Mouse (Mus musculus) midbrain, postnatal 0 days (tissue): Measurements from ENCODE around the gene Scd3. TPM values are rescaled to one million over a fixed set of nuclear protein-coding genes. Genes with fewer than 3 reads are reported as not detected.

Source experiments
- ATAC-seq: fragments of 200-750 bp; cut with Nextera tagmentation; 2 replicates; pipeline ENCODE4 v1.8.0; 2017; ENCODE audit warnings: moderate number of reproducible peaks, mild to moderate bottlenecking, moderate TSS enrichment, moderate library complexity; ENCODE audit not compliant: low FRiP score
- DNase-seq: peaks from one replicate; pipeline ENCODE4 v3.0.0-alpha.2; 2015; ENCODE audit warnings: low spot score
- H3K27ac ChIP-seq: fragments of 300-500 bp; sonication (generic); 2 replicates; pipeline ENCODE4 v1.5.1; 2014; ENCODE audit warnings: low read depth, mild to moderate bottlenecking, low read length, mixed read lengths
- H3K27me3 ChIP-seq: fragments of 300-500 bp; sonication (generic); 2 replicates; pipeline ENCODE4 v1.6.1; 2014; ENCODE audit warnings: low read length, control low read depth, mixed read lengths; ENCODE audit not compliant: insufficient read depth
- H3K36me3 ChIP-seq: fragments of 300-500 bp; sonication (generic); 2 replicates; pipeline ENCODE4 v1.6.1; 2014; ENCODE audit warnings: low read length, control low read depth, mixed read lengths; ENCODE audit not compliant: insufficient read depth
- H3K4me1 ChIP-seq: fragments of 300-500 bp; sonication (generic); 2 replicates; pipeline ENCODE4 v1.6.1; 2014; ENCODE audit warnings: mild to moderate bottlenecking, control low read depth, antibody characterized with exemption, low read length, mixed read lengths; ENCODE audit not compliant: insufficient read depth
- H3K4me2 ChIP-seq: fragments of 300-500 bp; sonication (generic); 2 replicates; pipeline ENCODE4 v1.6.1; 2014; ENCODE audit warnings: low read depth, mild to moderate bottlenecking, low read length, mixed read lengths; ENCODE audit not compliant: poor library complexity, severe bottlenecking
- H3K4me3 ChIP-seq: fragments of 300-500 bp; sonication (generic); 2 replicates; pipeline ENCODE4 v1.5.1; 2014; ENCODE audit warnings: low read depth, mild to moderate bottlenecking, low read length, moderate library complexity
- H3K9ac ChIP-seq: fragments of 300-500 bp; sonication (generic); replicated peaks from 2 replicates; pipeline ENCODE4 v1.6.1; 2014; ENCODE audit warnings: mild to moderate bottlenecking, low read length, moderate library complexity, mixed read lengths; ENCODE audit not compliant: poor library complexity, severe bottlenecking
- H3K9me3 ChIP-seq: fragments of 300-500 bp; sonication (generic); 2 replicates; pipeline ENCODE4 v1.6.1; 2016; ENCODE audit warnings: low read length, control low read depth
- CTCF ChIP-seq: IDR thresholded peaks from 2 replicates; pipeline ENCODE4 v1.5.1; 2016; ENCODE audit warnings: antibody characterized with exemption, mild to moderate bottlenecking
- WGBS: fragments of 180-500 bp; shearing (Covaris S2); extraction: QIAGEN DNeasy Blood & Tissue Kit; methylation state at CpG from one replicate; pipeline ENCODE4 v1.1.7; 2014; 5-methylcytosine and 5-hydroxymethylcytosine counted together
- polyA plus RNA-seq: library from polyadenylated mRNA; unstranded; fragments of >200 nt; fragmentation: Nextera tagmentation; extraction: Ambion mirVana; gene quantifications from 2 replicates; pipeline ENCODE4 v1.2.1, GENCODE M21; 2015
- total RNA-seq: library from RNA; depleted of rRNA; stranded (reverse); fragments of >200 nt; gene quantifications from 2 replicates; pipeline ENCODE4 v1.2.3, GENCODE M21; 2014

Gene Scd3
- total and polyA plus RNA-seq, 2 experiments from 2014 or later: 3.9 to 5.9 TPM

DNA sequence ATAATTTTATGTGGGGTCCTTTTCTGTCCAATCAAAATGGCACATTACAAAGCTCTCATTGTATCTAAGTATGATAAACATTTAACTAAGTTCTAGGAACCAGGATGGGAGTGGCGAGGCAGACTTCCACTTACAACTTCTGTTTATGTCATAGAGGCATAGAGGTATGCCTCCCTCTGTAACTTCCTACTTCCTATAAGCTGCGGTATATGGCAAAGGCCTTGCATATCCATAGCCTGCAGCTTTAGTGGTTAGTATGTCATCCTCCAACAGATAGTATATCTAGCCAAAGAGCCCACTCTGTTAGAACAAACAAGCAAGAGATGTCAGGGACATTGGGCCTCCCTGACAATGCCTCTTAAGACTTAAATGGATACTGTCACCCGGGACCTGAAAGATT lies 26.3 kb upstream of the Scd3 start:
- H3K27me3 ChIP-seq: no peaks in the 10 kb centered on the region
- 84% methylated on average over 3 of the region's 3 CpGs for WGBS

DNA sequence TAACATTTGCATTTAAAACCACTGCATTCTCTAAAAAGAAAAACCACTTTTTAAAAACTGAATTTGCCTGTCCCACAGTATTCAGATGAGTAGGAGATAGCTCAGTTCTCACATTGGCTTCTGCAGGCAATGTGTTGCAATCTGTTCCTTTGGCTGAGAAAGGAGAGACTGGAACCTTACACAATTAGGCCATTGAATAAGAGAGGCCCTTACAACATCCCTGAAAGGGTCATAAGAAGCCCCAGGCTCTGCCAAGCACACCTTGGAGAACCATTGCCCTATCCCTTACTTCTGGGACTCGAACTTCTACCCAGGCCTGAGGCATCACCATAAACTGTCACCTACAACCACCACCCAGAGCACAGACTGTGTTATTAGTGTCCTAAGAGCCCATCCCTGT lies 22.6 kb upstream of the Scd3 start:
- Histone ChIP-seq H3K4me1 (no peaks in the 10 kb centered on the region), H3K9me3 (no peaks in the 10 kb centered on the region), H3K4me2 (no peak overlapping the region), H3K36me3 (no peaks in the 10 kb centered on the region), H3K27ac (no peak overlapping the region), H3K9ac (no peak overlapping the region), H3K4me3 (no peak overlapping the region), H3K27me3 (no peaks in the 10 kb centered on the region)
- WGBS: 73% methylated on average over 1 of the region's 1 CpGs
- ATAC-seq (no peak), DNase-seq (no peak)
- TF ChIP-seq CTCF: no peak

More for the DNA sequence above, 26.3 kb upstream of the Scd3 start:
- Histone ChIP-seq H3K4me1 (no peaks in the 10 kb centered on the region), H3K9ac (no peak overlapping the region), H3K9me3 (no peaks in the 10 kb centered on the region), H3K36me3 (no peaks in the 10 kb centered on the region), H3K4me3 (no peak overlapping the region), H3K4me2 (no peak overlapping the region), H3K27ac (no peak overlapping the region)
- no peak for ATAC-seq
- no peak for DNase-seq
- TF ChIP-seq CTCF: no peak

DNA sequence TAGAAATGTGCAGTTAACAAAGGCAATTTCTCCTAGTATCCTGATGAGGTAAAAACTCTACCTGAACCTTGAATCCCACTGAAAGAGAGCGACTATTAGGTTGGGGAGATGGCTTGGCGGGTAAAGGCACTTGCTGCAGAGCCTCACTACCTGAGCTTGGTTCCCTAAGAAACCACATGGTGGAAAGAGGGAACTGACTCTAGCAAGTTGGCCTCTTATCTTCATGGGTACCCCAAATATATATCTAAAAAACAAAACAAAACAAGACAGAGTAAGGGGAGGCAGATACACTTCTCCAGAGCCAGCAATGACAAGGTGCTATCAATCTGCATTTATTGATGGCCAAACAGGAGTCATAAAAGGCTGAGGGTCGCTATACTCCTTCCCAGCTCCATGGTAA lies 19.1 kb upstream of the Scd3 start:
- Histone ChIP-seq H3K4me3 (no peak overlapping the region), H3K4me2 (no peak overlapping the region), H3K4me1 (no peaks in the 10 kb centered on the region), H3K9ac (no peak overlapping the region), H3K36me3 (no peaks in the 10 kb centered on the region), H3K9me3 (no peaks in the 10 kb centered on the region), H3K27ac (no peak overlapping the region), H3K27me3 (no peaks in the 10 kb centered on the region)
- DNase-seq: no peak
- no peak for ATAC-seq
- 70% methylated on average over 3 of the region's 3 CpGs for WGBS
- no peak for TF ChIP-seq CTCF

DNA sequence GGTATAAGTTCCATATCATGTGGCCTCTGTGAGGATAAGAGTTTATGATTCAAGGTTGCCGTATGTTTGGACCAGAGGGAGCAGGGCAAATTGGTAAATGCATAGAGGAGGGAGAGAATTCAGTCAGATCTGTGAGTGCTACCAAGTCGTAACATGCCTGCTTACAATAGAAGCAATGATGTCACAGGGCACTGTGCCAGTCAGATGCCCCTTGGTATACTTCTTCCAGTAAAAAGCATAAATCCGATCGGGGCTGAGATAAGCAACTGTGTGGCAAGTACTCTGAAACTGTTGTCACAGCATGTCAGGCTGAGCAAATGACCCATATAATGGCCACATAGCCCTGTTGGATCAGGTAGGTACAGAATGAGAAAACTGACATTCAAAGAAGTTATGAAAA lies 14.0 kb upstream of the Scd3 start:
- ATAC-seq: no peak
- Histone ChIP-seq H3K9ac (no peak overlapping the region), H3K27ac (no peak overlapping the region), H3K9me3 (no peaks in the 10 kb centered on the region), H3K4me1 (no peaks in the 10 kb centered on the region), H3K4me3 (no peak overlapping the region), H3K27me3 (no peaks in the 10 kb centered on the region), H3K4me2 (no peak overlapping the region), H3K36me3 (no peaks in the 10 kb centered on the region)
- no peak for DNase-seq
- 82% methylated on average over 4 of the region's 4 CpGs for WGBS
- TF ChIP-seq CTCF: no peak

DNA sequence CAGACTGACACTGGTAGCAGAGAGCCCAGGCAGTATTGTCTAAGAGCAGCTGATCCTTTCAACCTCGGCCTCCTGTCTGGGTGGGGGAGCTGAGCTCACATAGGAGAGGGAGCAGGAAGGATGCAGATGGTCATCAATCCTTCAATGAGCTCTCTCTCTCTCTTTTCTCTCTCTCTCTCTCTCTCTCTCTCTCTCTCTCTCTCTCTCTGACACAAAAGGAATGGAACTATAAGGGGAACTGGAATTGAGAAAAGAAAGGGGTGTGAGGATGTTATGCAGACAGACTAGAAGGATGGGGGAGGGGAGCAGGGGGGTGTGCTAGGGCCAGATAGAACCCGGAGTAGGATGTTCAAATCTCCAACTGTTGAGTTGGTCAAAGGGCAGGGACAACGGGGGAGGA lies 10.7 kb upstream of the Scd3 start, which contains the start of gene Pkd2l1:
Pkd2l1 (minus strand) TSS at position 101 of the 400 bp plus-strand sequence.
- Histone ChIP-seq H3K27me3 (no peaks in the 10 kb centered on the region), H3K4me1 (no peaks in the 10 kb centered on the region), H3K4me3 (no peak within 1 kb of the TSS), H3K9ac (no peak within 1 kb of the TSS), H3K4me2 (no peak within 1 kb of the TSS), H3K9me3 (no peaks in the 10 kb centered on the region), H3K27ac (no peak within 1 kb of the TSS), H3K36me3 (no peaks in the 10 kb centered on the region)
- 41% methylated on average over 3 of the region's 3 CpGs for WGBS
- no peak for ATAC-seq
- DNase-seq: no peak
- TF ChIP-seq CTCF: no peak

DNA sequence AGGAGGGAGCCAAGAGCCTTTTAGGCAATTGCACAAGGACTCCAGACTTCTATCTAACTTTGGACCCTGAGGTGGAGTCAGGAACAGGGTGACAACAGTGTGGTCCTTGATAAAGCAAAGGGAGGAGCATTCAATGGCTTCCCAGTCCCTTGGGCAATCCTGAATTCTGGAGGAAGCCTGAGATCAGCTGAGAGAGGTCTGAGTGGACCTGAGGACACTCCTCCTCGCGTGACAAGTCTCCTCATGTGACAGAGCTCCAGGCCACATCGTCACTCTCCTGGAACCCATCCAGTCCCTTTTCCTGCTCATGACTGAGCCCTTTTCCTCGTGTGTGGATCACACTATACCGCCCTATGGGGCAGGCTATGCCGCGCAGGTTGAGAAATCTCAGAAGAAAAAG lies 9.2 kb upstream of the Scd3 start:
- no peaks in the 10 kb centered on the region for H3K4me1 ChIP-seq
- no peaks in the 10 kb centered on the region for H3K9me3 ChIP-seq
- H3K27ac ChIP-seq: no peak overlapping the region
- 87% methylated on average over 7 of the region's 7 CpGs for WGBS
- no peaks in the 10 kb centered on the region for H3K36me3 ChIP-seq
- DNase-seq (no peak), ATAC-seq (no peak)
- H3K27me3 ChIP-seq: no peaks in the 10 kb centered on the region
- H3K4me2 ChIP-seq: no peak overlapping the region
- H3K4me3 ChIP-seq: no peak overlapping the region
- H3K9ac ChIP-seq: no peak overlapping the region
- TF ChIP-seq CTCF: no peak
